Mouse (Mus musculus): Measurements from ENCODE around the gene Kazn. TPM values are rescaled to one million over a fixed set of nuclear protein-coding genes. Genes with fewer than 3 reads are reported as not detected.

Gene Kazn
- polyA plus RNA-seq (2015; fragmentation: Nextera tagmentation; extraction: Ambion mirVana), result 13.6 and 14.0 TPM in 2 replicates

GRCm38 (mm10) chr4:142239240-142240126, at the start of gene Kazn:
Kazn (minus strand) TSS chr4:142239401.
- H3K4me2 ChIP-seq (replicated peaks), result peak within 1 kb of the TSS; percentile 92
- no peaks in the 10 kb centered on the region for H3K36me3 ChIP-seq
- no peaks in the 10 kb centered on the region for H3K9me3 ChIP-seq
- no peaks in the 10 kb centered on the region for H3K27me3 ChIP-seq (replicated peaks)
- peaks cover 47% of the 10 kb centered on the region for H3K4me1 ChIP-seq (replicated peaks)
- peak; percentile 90 for ATAC-seq
- H3K9ac ChIP-seq, result peak within 1 kb of the TSS; percentile 81
- WGBS, result 8% methylated on average over 45 of the region's 46 CpGs
- H3K4me3 ChIP-seq (replicated peaks), result peak within 1 kb of the TSS; percentile 77
- peak within 1 kb of the TSS; percentile 78 for H3K27ac ChIP-seq

- Histone ChIP-seq H3K4me1 (replicated peaks) (no peaks in the 10 kb centered on the region), H3K27me3 (replicated peaks) (no peaks in the 10 kb centered on the region), H3K4me2 (replicated peaks) (no peak overlapping the region), H3K9me3 (no peaks in the 10 kb centered on the region), H3K36me3 (no peaks in the 10 kb centered on the region), H3K27ac (no peak overlapping the region), H3K9ac (no peak overlapping the region), H3K4me3 (replicated peaks) (no peak overlapping the region)
- no peak for ATAC-seq
- 93% methylated on average over 2 of the region's 2 CpGs for WGBS
Measured at GRCm38 (mm10) chr4:142285471-142285870, 46.3 kb upstream of the Kazn start.

GRCm38 (mm10) chr4:142283867-142284266, 44.7 kb upstream of the Kazn start:
- H3K27ac ChIP-seq, result no peak overlapping the region
- H3K9ac ChIP-seq, result no peak overlapping the region
- no peaks in the 10 kb centered on the region for H3K9me3 ChIP-seq
- WGBS, result 73% methylated on average over 5 of the region's 5 CpGs
- H3K4me2 ChIP-seq (replicated peaks), result no peak overlapping the region
- no peak overlapping the region for H3K4me3 ChIP-seq (replicated peaks)
- no peaks in the 10 kb centered on the region for H3K27me3 ChIP-seq (replicated peaks)
- H3K36me3 ChIP-seq, result no peaks in the 10 kb centered on the region
- no peak for ATAC-seq
- no peaks in the 10 kb centered on the region for H3K4me1 ChIP-seq (replicated peaks)

- Histone ChIP-seq H3K9ac (no peak overlapping the region), H3K4me3 (replicated peaks) (no peak overlapping the region), H3K4me2 (replicated peaks) (no peak overlapping the region), H3K27ac (no peak overlapping the region), H3K27me3 (replicated peaks) (no peaks in the 10 kb centered on the region), H3K4me1 (replicated peaks) (no peaks in the 10 kb centered on the region; the same call in 1 of the 2 replicates), H3K36me3 (no peaks in the 10 kb centered on the region), H3K9me3 (no peaks in the 10 kb centered on the region)
- ATAC-seq, result no peak
- WGBS, result 81% methylated on average over 6 of the region's 6 CpGs
Measured at GRCm38 (mm10) chr4:142278197-142278575, 39.0 kb upstream of the Kazn start.

GRCm38 (mm10) chr4:142277481-142278196, 38.4 kb upstream of the Kazn start:
- H3K4me1 ChIP-seq (replicated peaks), result no peaks in the 10 kb centered on the region; the same call in 1 of the 2 replicates
- WGBS, result 28% methylated on average over 20 of the region's 20 CpGs
- ATAC-seq, result peak; percentile 55; the same call in 1 of the 2 replicates

GRCm38 (mm10) chr4:142275242-142275641, 36.0 kb upstream of the Kazn start:
- Histone ChIP-seq H3K4me3 (replicated peaks) (no peak overlapping the region), H3K27ac (no peak overlapping the region), H3K4me1 (replicated peaks) (no peaks in the 10 kb centered on the region; the same call in 1 of the 2 replicates), H3K27me3 (replicated peaks) (no peaks in the 10 kb centered on the region), H3K9me3 (no peaks in the 10 kb centered on the region), H3K36me3 (no peaks in the 10 kb centered on the region), H3K9ac (no peak overlapping the region), H3K4me2 (replicated peaks) (no peak overlapping the region)
- WGBS, result 35% methylated on average over 2 of the region's 2 CpGs
- no peak for ATAC-seq

More at GRCm38 (mm10) chr4:142277481-142278196, 38.4 kb upstream of the Kazn start:
- Histone ChIP-seq H3K27ac (no peak overlapping the region), H3K27me3 (replicated peaks) (no peaks in the 10 kb centered on the region), H3K36me3 (no peaks in the 10 kb centered on the region), H3K4me2 (replicated peaks) (peak overlapping the region; percentile 29; the same call in 1 of the 2 replicates), H3K9ac (no peak overlapping the region), H3K9me3 (no peaks in the 10 kb centered on the region), H3K4me3 (replicated peaks) (no peak overlapping the region)

- Histone ChIP-seq H3K4me2 (replicated peaks) (no peak overlapping the region), H3K36me3 (no peaks in the 10 kb centered on the region), H3K9me3 (no peaks in the 10 kb centered on the region), H3K9ac (no peak overlapping the region), H3K4me3 (replicated peaks) (no peak overlapping the region), H3K27me3 (replicated peaks) (no peaks in the 10 kb centered on the region), H3K27ac (no peak overlapping the region), H3K4me1 (replicated peaks) (no peaks in the 10 kb centered on the region; the same call in 1 of the 2 replicates)
- no peak for ATAC-seq
- WGBS, result 75% methylated on average over 11 of the region's 11 CpGs
Measured at GRCm38 (mm10) chr4:142274441-142275234, 35.4 kb upstream of the Kazn start.

GRCm38 (mm10) chr4:142271506-142271905, 32.3 kb upstream of the Kazn start:
- Histone ChIP-seq H3K27ac (no peak overlapping the region), H3K4me1 (replicated peaks) (no peaks in the 10 kb centered on the region), H3K36me3 (no peaks in the 10 kb centered on the region), H3K27me3 (replicated peaks) (no peaks in the 10 kb centered on the region), H3K9ac (no peak overlapping the region), H3K9me3 (no peaks in the 10 kb centered on the region; the same call in 1 of the 2 replicates), H3K4me3 (replicated peaks) (no peak overlapping the region), H3K4me2 (replicated peaks) (no peak overlapping the region)
- WGBS, result 78% methylated on average over 3 of the region's 3 CpGs
- no peak for ATAC-seq

- Histone ChIP-seq H3K27ac (no peak overlapping the region), H3K27me3 (replicated peaks) (no peaks in the 10 kb centered on the region), H3K4me1 (replicated peaks) (no peaks in the 10 kb centered on the region), H3K4me3 (replicated peaks) (no peak overlapping the region), H3K36me3 (no peaks in the 10 kb centered on the region), H3K9me3 (no peaks in the 10 kb centered on the region; the same call in 1 of the 2 replicates), H3K9ac (no peak overlapping the region), H3K4me2 (replicated peaks) (no peak overlapping the region)
- 64% methylated on average over 4 of the region's 4 CpGs for WGBS
- no peak for ATAC-seq
Measured at GRCm38 (mm10) chr4:142267832-142268231, 28.6 kb upstream of the Kazn start.

- no peak overlapping the region for H3K4me3 ChIP-seq (replicated peaks)
- no peaks in the 10 kb centered on the region; the same call in 1 of the 2 replicates for H3K9me3 ChIP-seq
- no peaks in the 10 kb centered on the region for H3K36me3 ChIP-seq
- no peak for ATAC-seq
- H3K4me2 ChIP-seq (replicated peaks), result no peak overlapping the region
- H3K9ac ChIP-seq, result no peak overlapping the region
- 26% methylated on average over 4 of the region's 4 CpGs for WGBS
- no peaks in the 10 kb centered on the region for H3K4me1 ChIP-seq (replicated peaks)
- H3K27me3 ChIP-seq (replicated peaks), result no peaks in the 10 kb centered on the region
- no peak overlapping the region for H3K27ac ChIP-seq
Measured at GRCm38 (mm10) chr4:142267348-142267819, 28.2 kb upstream of the Kazn start.

GRCm38 (mm10) chr4:142264335-142264734, 25.1 kb upstream of the Kazn start:
- Histone ChIP-seq H3K4me1 (replicated peaks) (no peaks in the 10 kb centered on the region), H3K4me3 (replicated peaks) (no peak overlapping the region), H3K36me3 (no peaks in the 10 kb centered on the region), H3K4me2 (replicated peaks) (no peak overlapping the region), H3K27me3 (replicated peaks) (no peaks in the 10 kb centered on the region), H3K27ac (no peak overlapping the region), H3K9ac (no peak overlapping the region), H3K9me3 (no peaks in the 10 kb centered on the region; the same call in 1 of the 2 replicates)
- no peak for ATAC-seq
- whole genome bisulfite sequencing, result 83% methylated on average over 7 of the region's 7 CpGs

Measured in intestine, embryonic 15.5 days (tissue).